Mouse (Mus musculus) frontal cortex, postnatal 25 days (tissue): ENCODE data around the gene Atcay.
"Not testable (repeated sequence)": the region's sequence is repeated elsewhere in the genome, so short reads cannot be mapped to it uniquely, and the experiment has no call there.

ENCODE experiments used
- DNase-seq, 2 experiments: peaks; one replicate each; pipeline ENCODE4 v3.0.0; 2022; ENCODE audit warnings: low spot score in 2 of 2

The Atcay gene

GRCm38 (mm10) chr10:81179451-81180342 lies 50.9 kb downstream of the Atcay start:
- DNase-seq: no peak

- no peak for DNase-seq
Observed at GRCm38 (mm10) chr10:81178927-81179326, 51.7 kb downstream of the Atcay start.

GRCm38 (mm10) chr10:81177958-81178712 lies 52.5 kb downstream of the Atcay start:
- DNase-seq: no peak

GRCm38 (mm10) chr10:81177491-81177925 lies 53.1 kb downstream of the Atcay start:
- peak in 1 of 2 experiments; percentile 40 for DNase-seq

- DNase-seq: peak; percentile 99
Observed at GRCm38 (mm10) chr10:81176466-81177271, 54.0 kb downstream of the Atcay start, which contains the start of gene Eef2. Eef2 (plus strand) TSS chr10:81176631.

GRCm38 (mm10) chr10:81175936-81176465 lies 54.6 kb downstream of the Atcay start:
- DNase-seq: no peak

GRCm38 (mm10) chr10:81175345-81175701 lies 55.3 kb downstream of the Atcay start:
- DNase-seq: not testable (repeated sequence)

- DNase-seq: peak; percentile 81 to 84
Observed at GRCm38 (mm10) chr10:81174617-81175344, 55.9 kb downstream of the Atcay start.

- peak; percentile 66 to 70 for DNase-seq
Observed at GRCm38 (mm10) chr10:81173132-81173531, 57.5 kb downstream of the Atcay start.

- not testable (repeated sequence) for DNase-seq
Observed at GRCm38 (mm10) chr10:81169411-81169900, 61.2 kb downstream of the Atcay start.

GRCm38 (mm10) chr10:81168521-81169244 lies 62.0 kb downstream of the Atcay start:
- peak; percentile 62 to 66 for DNase-seq

- no peak for DNase-seq
Observed at GRCm38 (mm10) chr10:81168087-81168431, 62.6 kb downstream of the Atcay start.

- peak; percentile 100 for DNase-seq
Observed at GRCm38 (mm10) chr10:81167200-81168086, 63.2 kb downstream of the Atcay start, which contains the start of gene Pias4. Pias4 (minus strand) TSS chr10:81167923.

- no peak for DNase-seq
Observed at GRCm38 (mm10) chr10:81165118-81165517, 65.5 kb downstream of the Atcay start.

GRCm38 (mm10) chr10:81162318-81162652 lies 68.3 kb downstream of the Atcay start:
- no peak for DNase-seq

GRCm38 (mm10) chr10:81161602-81162317 lies 68.9 kb downstream of the Atcay start:
- DNase-seq: no peak

GRCm38 (mm10) chr10:81154736-81155135 lies 75.9 kb downstream of the Atcay start:
- DNase-seq: no peak
